Mouse (Mus musculus): ENCODE data around the gene Rasl11a.

- TF ChIP-seq CTCF (IDR thresholded peaks at IDR 0.05; ENCODE audit: insufficient read depth, low read depth, low read length) (no peak), POLR2A (IDR thresholded peaks at IDR 0.05; ENCODE audit: insufficient read depth, low read depth, low read length) (no peak)
Observed at GRCm38 (mm10) chr5:146858772-146859171, 13.9 kb downstream of the Rasl11a start.

Measured in olfactory bulb, adult 2 months (tissue).